Mouse (Mus musculus) erythroblast, adult 5-6 weeks (primary cell): ENCODE results near the gene Pnp. TPM values are rescaled to one million over a fixed set of nuclear protein-coding genes. Genes with fewer than 3 reads are reported as not detected.

Experiments used
- total RNA-seq, 2 experiments: library from RNA; stranded (forward) in 1 of 2; stranded (reverse) in 1 of 2; fragments of 150-400 nt in 1 of 2; fragments of 200-764, 138-1000 nt in 1 of 2; gene quantifications; 2 replicates each; pipeline versions ENCODE4 v1.2.3 to v1.2.4; 2015 to 2017; ENCODE audit warnings: low replicate concordance in 2 of 2

Gene Pnp
- total RNA-seq, 2 experiments from 2014 or later = 415 to 542 TPM

Other genes starting within 250 kb of the Pnp start
- not detected in 2 replicates for gene Olfr747, start 237.9 kb upstream of the Pnp start, total RNA-seq (2015; ENCODE audit: low replicate concordance)
- not detected in 2 replicates for gene Olfr747, start 237.9 kb upstream of the Pnp start, total RNA-seq (2017; ENCODE audit: low replicate concordance)
- not detected in 2 replicates for gene Olfr748, start 223.7 kb upstream of the Pnp start, total RNA-seq (2015; ENCODE audit: low replicate concordance)
- gene Olfr748, start 223.7 kb upstream of the Pnp start, total RNA-seq (2017; ENCODE audit: low replicate concordance) = not detected in 2 replicates
- gene Olfr749, start 186.0 kb upstream of the Pnp start, total RNA-seq (2015; ENCODE audit: low replicate concordance) = not detected in 2 replicates
- gene Olfr749, start 186.0 kb upstream of the Pnp start, total RNA-seq (2017; ENCODE audit: low replicate concordance) = not detected in 2 replicates
- gene Ttc5, start 145.6 kb upstream of the Pnp start, total RNA-seq (2015; ENCODE audit: low replicate concordance) = 1.2 and 7.7 TPM in 2 replicates
- 9.8 and 11.8 TPM in 2 replicates for gene Ttc5, start 145.6 kb upstream of the Pnp start, total RNA-seq (2017; ENCODE audit: low replicate concordance)
- not detected in 2 replicates for gene Ccnb1ip1, start 123.3 kb upstream of the Pnp start, total RNA-seq (2015; ENCODE audit: low replicate concordance)
- not detected in 2 replicates for gene Ccnb1ip1, start 123.3 kb upstream of the Pnp start, total RNA-seq (2017; ENCODE audit: low replicate concordance)
- gene Parp2, start 123.2 kb upstream of the Pnp start, total RNA-seq (2015; ENCODE audit: low replicate concordance) = 15.8 and 18.2 TPM in 2 replicates
- gene Parp2, start 123.2 kb upstream of the Pnp start, total RNA-seq (2017; ENCODE audit: low replicate concordance) = 32.1 and 44.7 TPM in 2 replicates
- gene Tep1, start 60.5 kb upstream of the Pnp start, total RNA-seq (2015; ENCODE audit: low replicate concordance) = 9.0 and 13.4 TPM in 2 replicates
- gene Tep1, start 60.5 kb upstream of the Pnp start, total RNA-seq (2017; ENCODE audit: low replicate concordance) = 5.3 and 18.3 TPM in 2 replicates
- gene Klhl33, start 33.6 kb upstream of the Pnp start, total RNA-seq (2015; ENCODE audit: low replicate concordance) = not detected in 2 replicates
- gene Klhl33, start 33.6 kb upstream of the Pnp start, total RNA-seq (2017; ENCODE audit: low replicate concordance) = 0.14 TPM in 1 of 2 replicates, not detected in the other
- 6.5 and 19.2 TPM in 2 replicates for gene Osgep, start 6.2 kb upstream of the Pnp start, total RNA-seq (2015; ENCODE audit: low replicate concordance)
- gene Osgep, start 6.2 kb upstream of the Pnp start, total RNA-seq (2017; ENCODE audit: low replicate concordance) = 13.0 and 13.4 TPM in 2 replicates
- 21.9 and 26.3 TPM in 2 replicates for gene Apex1, start 6.1 kb upstream of the Pnp start, total RNA-seq (2015; ENCODE audit: low replicate concordance)
- 12.3 and 13.4 TPM in 2 replicates for gene Apex1, start 6.1 kb upstream of the Pnp start, total RNA-seq (2017; ENCODE audit: low replicate concordance)
- gene Pip4p1, start 226 bp upstream of the Pnp start, total RNA-seq (2015; ENCODE audit: low replicate concordance) = 19.6 and 22.3 TPM in 2 replicates
- gene Pip4p1, start 226 bp upstream of the Pnp start, total RNA-seq (2017; ENCODE audit: low replicate concordance) = 18.0 and 21.5 TPM in 2 replicates
- gene Gm49342, start 13.4 kb downstream of the Pnp start, total RNA-seq (2015; ENCODE audit: low replicate concordance) = not detected in 2 replicates
- gene Gm49342, start 13.4 kb downstream of the Pnp start, total RNA-seq (2017; ENCODE audit: low replicate concordance) = not detected in 2 replicates
- gene Pnp2, start 24.9 kb downstream of the Pnp start, total RNA-seq (2015; ENCODE audit: low replicate concordance) = 161 and 174 TPM in 2 replicates
- 56.1 and 122 TPM in 2 replicates for gene Pnp2, start 24.9 kb downstream of the Pnp start, total RNA-seq (2017; ENCODE audit: low replicate concordance)
- gene Rnase10, start 76.7 kb downstream of the Pnp start, total RNA-seq (2015; ENCODE audit: low replicate concordance) = 1.3 TPM in 1 of 2 replicates, not detected in the other
- 0.85 TPM in 1 of 2 replicates, not detected in the other for gene Rnase10, start 76.7 kb downstream of the Pnp start, total RNA-seq (2017; ENCODE audit: low replicate concordance)
- gene Rnase9, start 110.8 kb downstream of the Pnp start, total RNA-seq (2015; ENCODE audit: low replicate concordance) = not detected in 2 replicates
- gene Rnase9, start 110.8 kb downstream of the Pnp start, total RNA-seq (2017; ENCODE audit: low replicate concordance) = not detected in 2 replicates
- gene Rnase11, start 119.1 kb downstream of the Pnp start, total RNA-seq (2015; ENCODE audit: low replicate concordance) = not detected in 2 replicates
- not detected in 2 replicates for gene Rnase11, start 119.1 kb downstream of the Pnp start, total RNA-seq (2017; ENCODE audit: low replicate concordance)
- gene Rnase12, start 126.6 kb downstream of the Pnp start, total RNA-seq (2015; ENCODE audit: low replicate concordance) = 5.4 TPM in 1 of 2 replicates, not detected in the other
- 3.1 TPM in 1 of 2 replicates, not detected in the other for gene Rnase12, start 126.6 kb downstream of the Pnp start, total RNA-seq (2017; ENCODE audit: low replicate concordance)
- not detected in 2 replicates for gene Olfr750, start 143.4 kb downstream of the Pnp start, total RNA-seq (2015; ENCODE audit: low replicate concordance)
- not detected in 2 replicates for gene Olfr750, start 143.4 kb downstream of the Pnp start, total RNA-seq (2017; ENCODE audit: low replicate concordance)
- 7.5 and 20.6 TPM in 2 replicates for gene Rnase4, start 160.0 kb downstream of the Pnp start, total RNA-seq (2015; ENCODE audit: low replicate concordance)
- 5.6 and 7.5 TPM in 2 replicates for gene Rnase4, start 160.0 kb downstream of the Pnp start, total RNA-seq (2017; ENCODE audit: low replicate concordance)
- gene Ang, start 160.1 kb downstream of the Pnp start, total RNA-seq (2015; ENCODE audit: low replicate concordance) = 1.9 TPM in 1 of 2 replicates, not detected in the other
- gene Ang, start 160.1 kb downstream of the Pnp start, total RNA-seq (2017; ENCODE audit: low replicate concordance) = 1.3 TPM in 1 of 2 replicates, not detected in the other
- not detected in 2 replicates for gene Eddm3b, start 183.3 kb downstream of the Pnp start, total RNA-seq (2015; ENCODE audit: low replicate concordance)
- not detected in 2 replicates for gene Eddm3b, start 183.3 kb downstream of the Pnp start, total RNA-seq (2017; ENCODE audit: low replicate concordance)
- 8.1 and 47.2 TPM in 2 replicates for gene Rnase6, start 192.8 kb downstream of the Pnp start, total RNA-seq (2015; ENCODE audit: low replicate concordance)
- 9.5 and 15.7 TPM in 2 replicates for gene Rnase6, start 192.8 kb downstream of the Pnp start, total RNA-seq (2017; ENCODE audit: low replicate concordance)
- 2.1 TPM in 1 of 2 replicates, not detected in the other for gene Rnase1, start 215.7 kb downstream of the Pnp start, total RNA-seq (2015; ENCODE audit: low replicate concordance)
- not detected in 2 replicates for gene Rnase1, start 215.7 kb downstream of the Pnp start, total RNA-seq (2017; ENCODE audit: low replicate concordance)
- gene Rnase2b, start 231.2 kb downstream of the Pnp start, total RNA-seq (2015; ENCODE audit: low replicate concordance) = not detected in 2 replicates
- 1.3 TPM in 1 of 2 replicates, not detected in the other for gene Rnase2b, start 231.2 kb downstream of the Pnp start, total RNA-seq (2017; ENCODE audit: low replicate concordance)